Mouse (Mus musculus): ENCODE data around the gene R3hdm4.

R3hdm4 gene

GRCm38 (mm10) chr10:79940749-79941148 is 19.7 kb upstream of the R3hdm4 start:
- DNase-seq = peak; percentile 83

DNA sequence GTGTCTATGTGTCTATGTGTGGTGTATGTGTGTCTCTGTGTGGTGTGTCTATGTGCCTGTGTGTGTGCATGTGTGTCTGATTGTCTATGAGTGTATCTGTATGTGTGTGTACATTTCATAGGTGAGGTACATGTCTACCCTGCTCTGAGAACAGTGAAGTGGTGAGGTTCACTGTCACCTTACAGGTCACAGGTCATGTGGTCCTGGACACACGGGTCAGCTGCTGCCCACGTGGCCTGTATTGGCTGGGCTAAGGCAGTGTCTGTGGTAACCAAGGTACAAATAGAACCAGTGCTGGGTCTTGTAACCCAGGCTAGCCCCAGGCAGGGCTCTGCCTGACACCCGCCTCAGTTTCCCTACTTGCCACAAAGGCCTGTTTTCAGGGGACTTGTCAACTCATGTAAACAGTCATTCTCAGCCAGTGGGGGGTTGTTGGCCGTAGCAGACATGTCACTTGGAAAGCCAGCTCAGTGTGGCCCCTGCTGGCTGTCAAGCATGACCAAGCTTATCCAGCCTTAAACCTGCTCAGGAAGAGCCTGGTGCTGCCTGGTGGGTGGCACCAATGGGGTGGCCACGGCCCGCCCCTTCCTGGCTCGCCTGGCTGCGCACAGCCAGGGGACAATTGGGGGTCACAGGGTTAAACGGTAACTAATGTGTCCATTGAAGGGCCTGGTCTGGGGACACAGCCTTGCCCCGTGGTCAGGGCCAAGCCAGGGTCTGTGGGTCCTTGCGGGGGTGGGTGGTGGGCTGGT is 16.9 kb upstream of the R3hdm4 start:
- DNase-seq = no peak

DNA sequence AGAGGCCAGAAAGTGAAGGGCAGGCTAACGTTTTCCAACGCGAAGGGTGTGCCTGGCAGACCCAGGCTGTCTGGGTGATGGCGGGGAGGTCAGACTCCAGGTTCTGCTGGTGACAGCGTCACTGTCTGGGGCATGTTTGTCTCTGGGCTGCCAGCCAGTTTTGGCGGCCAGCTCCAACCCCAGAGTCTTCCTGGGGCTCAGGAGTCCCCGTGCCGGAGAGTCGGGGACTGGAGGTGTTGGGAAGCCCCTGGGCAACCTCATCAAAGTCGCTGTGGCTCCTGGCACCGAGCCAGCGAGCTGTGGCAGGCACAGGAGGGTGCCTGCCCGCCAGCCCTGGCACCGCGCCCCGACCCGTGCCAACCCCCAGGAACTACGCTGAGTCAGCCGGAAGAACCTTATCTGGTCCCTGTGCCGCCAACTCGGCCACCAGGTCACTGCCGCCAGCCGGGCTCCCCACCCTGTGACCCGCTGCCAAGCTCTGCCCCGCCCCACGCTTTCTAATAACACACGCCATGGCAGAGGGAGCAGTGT is 16.0 kb upstream of the R3hdm4 start:
- DNase-seq = peak; percentile 64

DNA sequence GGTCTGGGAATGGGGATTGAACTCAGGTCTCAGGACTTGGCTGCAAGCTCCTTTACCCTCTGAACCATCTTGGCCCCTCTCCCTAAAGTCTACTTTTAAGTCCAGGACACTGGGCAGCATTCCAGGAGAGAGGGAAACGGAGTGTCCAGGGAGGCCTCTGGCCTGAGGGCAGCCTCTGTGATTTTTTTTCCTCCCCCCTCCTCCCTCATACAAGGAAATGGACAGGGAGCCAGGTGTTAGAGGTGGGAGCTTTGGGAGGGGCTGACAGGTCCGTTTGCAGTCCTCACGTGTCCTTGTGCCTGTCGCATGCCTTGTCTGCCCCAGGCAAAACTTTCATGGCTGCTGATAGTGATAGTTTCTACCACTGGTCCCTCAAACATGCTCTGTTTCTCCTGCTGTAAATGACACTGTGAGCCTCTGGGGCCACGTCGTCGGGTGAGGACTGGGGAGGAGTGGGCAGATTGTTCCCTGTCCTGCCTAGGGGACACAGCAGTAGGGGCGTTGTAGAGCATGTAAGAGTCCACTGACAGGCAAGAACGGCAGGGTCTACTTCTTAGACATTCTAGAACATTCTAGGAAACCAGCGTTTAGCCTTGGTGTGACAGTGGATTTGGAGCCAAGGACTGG is 15.4 kb upstream of the R3hdm4 start:
- DNase-seq = no peak

DNA sequence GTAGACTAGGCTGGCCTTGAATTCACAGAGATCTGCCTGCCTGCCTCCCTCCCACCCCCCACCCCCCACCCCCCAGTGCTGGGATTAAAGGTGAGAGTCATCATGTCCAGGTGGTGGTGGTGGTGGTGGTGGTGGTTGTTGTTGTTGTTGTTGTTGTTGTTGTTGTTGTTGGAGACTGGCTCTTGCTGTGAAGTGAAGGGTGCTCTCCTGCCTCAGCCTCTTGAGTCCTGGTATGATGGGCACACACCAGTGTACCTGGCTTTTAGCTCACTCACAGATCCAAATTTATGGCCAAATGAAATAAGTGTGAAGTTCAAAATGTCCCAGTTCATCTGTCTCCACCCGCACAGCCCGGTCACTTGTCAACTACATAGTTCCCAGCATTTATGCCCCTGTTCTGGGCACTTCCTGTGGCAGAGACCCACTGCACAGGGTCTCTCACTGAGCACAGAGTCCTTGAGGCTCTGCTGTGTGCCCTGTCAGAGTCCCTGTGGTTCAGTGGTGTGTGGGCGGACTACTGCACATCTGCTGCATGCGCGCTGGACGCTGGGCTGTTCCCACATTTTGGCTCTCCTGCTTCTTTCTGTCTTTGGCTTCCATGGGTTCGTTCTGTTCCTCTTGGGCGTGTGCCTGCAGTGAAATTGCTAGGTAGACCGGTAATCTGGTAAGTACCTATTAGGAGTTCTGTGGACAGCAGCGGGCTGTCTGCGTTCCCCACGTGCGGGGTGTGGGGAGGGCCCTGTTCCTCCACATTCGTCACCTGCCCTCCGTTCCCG is 14.0 kb upstream of the R3hdm4 start:
- DNase-seq = no peak

DNA sequence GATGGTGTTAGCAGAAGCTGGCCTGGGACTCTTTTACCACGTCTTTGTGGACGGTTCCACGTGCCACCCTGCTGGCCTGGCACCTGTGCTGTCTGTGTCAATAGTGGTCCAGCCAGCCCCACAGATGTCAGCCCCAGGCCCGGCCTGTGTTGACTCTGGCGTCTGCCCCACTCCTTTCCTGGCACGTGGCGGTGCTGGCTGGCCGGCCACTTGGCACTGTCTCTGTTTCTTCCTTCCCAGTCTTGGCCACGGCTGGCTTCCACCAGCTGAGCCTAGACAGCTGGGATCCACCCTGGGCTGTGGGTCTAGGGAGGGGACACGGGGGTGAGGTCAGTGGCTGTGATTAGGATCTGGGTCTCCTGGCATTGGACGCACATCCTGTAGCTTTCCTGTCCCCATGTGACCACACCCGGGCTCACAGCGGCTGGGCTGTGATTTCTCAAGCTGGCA is 13.3 kb upstream of the R3hdm4 start:
- DNase-seq = peak; percentile 86

- DNase-seq = no peak
Observed at GRCm38 (mm10) chr10:79933861-79934260, 12.9 kb upstream of the R3hdm4 start.

- DNase-seq = no peak
Observed at GRCm38 (mm10) chr10:79933145-79933679, 12.2 kb upstream of the R3hdm4 start.

DNA sequence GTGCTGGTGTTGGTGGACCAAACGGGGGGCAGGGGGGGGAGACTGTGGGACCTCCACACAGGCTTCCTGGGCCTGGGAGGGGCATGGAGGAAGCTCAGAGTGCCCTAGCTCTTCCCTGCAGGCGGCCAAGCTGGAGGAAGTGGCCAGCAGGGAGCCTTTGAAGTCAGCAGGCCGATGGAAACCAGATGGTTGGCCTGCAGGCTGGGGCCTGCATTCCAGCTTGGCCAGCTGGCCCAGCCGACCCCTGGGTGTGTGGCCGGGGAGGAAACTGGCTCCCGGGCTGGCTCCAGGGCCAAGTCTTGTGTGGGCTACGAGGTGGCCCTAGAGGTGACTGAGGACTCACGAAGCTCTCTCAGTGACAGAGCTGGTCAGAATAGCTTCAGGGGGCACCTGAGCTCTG is 11.7 kb upstream of the R3hdm4 start:
- peak; percentile 48 for DNase-seq

GRCm38 (mm10) chr10:79931797-79932196 is 10.8 kb upstream of the R3hdm4 start:
- DNase-seq = no peak

DNA sequence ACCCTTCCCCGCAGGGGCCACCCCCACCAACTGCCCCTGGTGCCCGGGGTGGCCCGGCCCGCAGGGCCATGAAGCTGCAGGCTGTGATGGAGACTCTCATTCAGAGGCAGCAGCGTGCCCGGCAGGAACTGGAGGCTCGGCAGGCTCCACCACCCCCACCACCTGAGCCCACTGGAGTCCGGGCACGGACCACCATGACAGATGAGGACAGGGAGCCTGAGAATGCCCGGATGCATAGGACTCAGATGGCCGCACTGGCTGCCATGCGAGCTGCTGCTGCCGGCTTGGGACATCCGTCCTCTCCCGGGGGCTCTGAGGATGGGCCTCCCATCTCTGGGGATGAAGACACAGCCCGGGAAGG is 9.8 kb upstream of the R3hdm4 start:
- DNase-seq = no peak

DNA sequence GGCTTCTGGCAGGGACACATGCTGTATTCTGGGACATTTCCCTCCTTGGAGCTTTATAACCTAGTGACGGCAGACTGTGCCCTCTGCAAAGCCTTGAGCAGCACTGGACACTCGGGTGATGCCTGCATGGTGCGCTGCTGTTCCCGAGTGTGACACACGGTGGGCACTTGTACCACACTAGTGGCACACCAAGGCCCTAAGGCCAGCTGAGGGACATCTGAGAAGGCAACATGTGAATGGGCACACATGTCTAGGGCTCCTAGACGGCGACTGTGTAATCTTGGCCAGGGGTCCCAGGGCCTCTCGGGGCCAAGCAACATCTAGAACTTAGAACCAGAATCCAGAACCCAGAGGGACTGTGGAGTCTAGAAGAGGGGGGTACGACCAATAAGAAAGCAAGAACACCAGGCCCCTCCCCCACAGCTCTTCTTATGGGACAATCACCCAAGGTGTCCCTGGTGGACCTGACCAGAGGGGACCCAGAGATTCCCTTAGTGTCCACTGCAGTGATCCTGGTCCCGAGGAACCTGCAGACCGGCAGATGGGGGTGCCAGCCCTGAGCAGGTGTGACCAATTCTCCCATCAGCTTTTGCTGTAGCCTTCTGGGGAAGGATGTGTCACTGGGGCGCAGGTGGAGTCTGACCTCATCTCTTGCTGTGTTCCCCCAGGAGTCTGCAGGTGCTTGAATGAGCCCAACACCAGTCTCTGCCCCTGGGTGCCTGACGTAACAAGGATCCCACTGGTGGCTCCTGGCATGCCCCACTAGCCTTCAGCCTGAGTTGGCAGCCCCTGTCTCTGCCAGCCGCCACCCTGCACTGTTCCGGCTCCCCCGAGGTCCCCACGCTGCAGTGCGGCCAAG is 9.2 kb upstream of the R3hdm4 start:
- DNase-seq = no peak

- no peak for DNase-seq
Observed at GRCm38 (mm10) chr10:79928907-79929701, 8.1 kb upstream of the R3hdm4 start.

DNA sequence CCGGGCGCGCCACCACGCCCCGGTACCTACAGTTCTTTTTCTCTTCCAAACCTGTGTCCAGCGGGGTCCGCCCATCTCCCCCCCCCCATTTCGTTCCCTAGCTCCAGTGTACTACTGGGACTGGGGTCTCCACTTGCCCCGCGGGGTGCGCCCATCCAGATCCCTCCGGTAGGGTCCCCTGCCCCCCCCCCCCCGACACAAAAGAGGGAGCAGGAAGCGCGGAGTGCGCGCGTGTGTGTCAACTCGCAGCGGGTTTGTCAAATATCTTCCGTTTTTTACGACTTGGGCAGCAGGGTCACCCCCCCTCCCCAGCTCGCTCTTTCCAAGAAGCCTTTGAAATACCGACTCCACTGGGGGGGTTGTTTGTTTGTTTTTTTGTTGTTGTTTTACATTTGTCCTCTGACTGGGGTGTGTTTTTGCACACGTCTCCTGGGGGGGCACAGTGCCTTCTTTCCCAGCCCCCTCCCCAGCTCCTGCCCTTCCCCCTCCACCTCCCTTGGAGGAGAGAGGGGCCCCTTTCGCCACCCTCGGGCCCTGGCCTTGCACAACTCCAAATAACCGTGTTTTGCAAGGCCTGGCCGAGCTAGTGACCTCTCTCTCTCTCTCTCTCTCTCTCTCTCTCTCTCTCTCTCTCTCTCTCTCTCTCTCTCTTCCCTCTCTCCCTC is 7.2 kb upstream of the R3hdm4 start:
- DNase-seq = peak; percentile 34

DNA sequence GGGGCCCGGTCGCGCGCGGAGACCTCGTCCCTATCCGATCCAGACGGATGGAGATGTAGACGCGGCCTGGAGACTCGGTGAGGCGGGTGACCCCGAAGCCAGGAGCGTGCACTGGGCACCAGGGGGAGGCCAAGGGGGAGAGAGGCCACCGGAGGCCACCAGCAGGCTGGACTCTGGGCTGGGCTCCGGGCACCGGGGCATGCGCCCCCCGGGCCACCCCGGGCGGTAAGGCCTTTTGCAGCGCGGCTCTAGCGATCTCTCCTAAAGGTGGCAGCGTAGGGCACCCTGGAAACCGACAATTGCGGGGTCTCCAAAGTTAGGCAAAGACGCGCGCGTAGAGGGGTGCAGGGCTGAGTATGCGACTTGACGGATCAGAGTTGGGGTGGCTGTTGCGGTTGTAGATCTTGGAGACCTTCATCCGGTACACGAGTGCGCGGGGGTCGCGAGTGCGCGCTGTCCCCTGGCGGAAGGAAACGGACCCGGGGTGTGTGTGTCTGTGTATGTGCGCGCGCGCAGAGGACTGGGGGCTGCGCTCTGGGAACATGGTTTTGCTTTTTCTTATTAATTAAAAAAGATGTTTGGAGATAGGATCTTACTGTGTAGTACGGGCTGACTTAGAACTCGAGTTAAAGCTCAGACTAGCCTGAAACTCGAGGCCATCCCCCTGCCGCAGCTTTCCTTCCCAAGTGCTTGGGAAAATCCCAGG is 6.5 kb upstream of the R3hdm4 start:
- DNase-seq = peak; percentile 47

GRCm38 (mm10) chr10:79926491-79927323 is 5.7 kb upstream of the R3hdm4 start, which contains the start of gene Arid3a:
Arid3a (plus strand) TSS chr10:79927043.
- peak; percentile 87 for DNase-seq

DNA sequence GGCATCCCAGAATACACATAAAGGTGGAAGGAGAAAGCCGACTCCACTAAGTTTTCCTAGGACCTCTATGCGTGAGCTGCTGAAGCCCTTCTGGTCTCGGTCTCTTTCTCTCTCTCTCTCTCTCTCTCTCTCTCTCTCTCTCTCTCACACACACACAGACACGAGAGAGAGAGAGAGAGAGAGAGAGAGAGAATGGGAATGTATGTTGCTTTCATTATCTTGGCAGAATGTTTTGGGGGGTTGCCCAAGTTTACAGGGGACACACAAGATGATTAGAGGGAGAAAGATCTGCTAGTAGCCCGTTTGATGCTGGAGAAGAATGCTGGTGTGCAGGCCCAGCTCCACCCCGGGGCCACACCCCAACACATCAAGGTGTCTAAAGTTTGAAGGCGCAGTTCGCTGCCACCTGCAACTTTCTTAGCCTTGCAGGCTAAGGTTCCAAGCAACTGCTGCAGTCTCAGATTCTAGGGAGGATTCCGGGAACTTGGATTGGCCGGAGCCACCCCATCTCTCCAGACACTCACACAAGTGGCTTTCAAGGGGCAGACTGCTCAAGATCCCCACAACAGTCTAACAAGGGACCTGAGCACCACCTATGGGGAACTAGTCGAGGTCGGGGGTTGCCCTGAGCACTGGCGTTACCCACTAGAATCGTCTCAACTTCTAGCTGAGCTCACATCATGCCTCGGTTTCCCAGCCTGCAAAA is 4.9 kb upstream of the R3hdm4 start:
- DNase-seq = no peak

DNA sequence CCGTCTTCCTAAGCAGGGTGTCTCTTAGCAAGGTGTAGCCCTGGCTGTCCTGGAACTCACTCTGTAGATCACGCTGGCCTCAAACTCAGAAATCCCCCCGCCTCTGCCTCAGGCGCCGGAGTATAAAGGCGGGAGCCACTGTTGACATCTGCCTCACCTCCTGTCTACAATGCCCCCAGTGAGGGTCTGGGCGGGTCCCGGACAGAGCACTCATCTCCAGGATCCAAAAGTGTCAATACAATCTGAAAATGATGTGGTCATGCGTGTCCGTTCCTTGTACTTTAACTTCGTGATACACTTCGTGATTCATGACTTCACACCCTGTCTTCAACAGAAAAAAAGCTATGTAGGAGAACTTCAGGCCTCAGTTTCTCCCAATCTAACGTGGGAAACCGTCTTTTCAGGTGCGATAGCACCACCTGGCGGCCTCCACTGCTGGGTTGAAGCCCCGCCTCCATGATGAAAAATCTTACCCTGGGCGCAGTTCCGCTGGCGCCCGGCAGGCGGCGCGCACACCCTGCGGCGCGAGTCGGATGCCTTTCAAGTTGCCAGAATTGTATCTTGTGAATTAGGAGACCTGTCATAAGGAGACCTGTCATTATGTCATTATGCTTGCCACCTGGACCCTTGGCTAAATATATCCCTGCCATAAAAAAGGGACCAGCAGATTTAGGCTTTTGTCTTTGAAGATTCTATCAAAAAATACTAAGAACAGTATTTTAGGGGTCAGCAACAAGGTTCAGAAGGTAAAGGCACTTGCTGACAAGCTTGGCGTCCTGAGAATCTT is 4.2 kb upstream of the R3hdm4 start:
- peak; percentile 85 for DNase-seq
